Mouse (Mus musculus): ENCODE results near the gene Sh3bgrl3.

- TF ChIP-seq MYB (IDR thresholded peaks at IDR 0.05; ENCODE audit: low read depth, low read length) (no peak), EP300 (IDR thresholded peaks at IDR 0.05; ENCODE audit: low read depth in 1 of 2, low read length in 2 of 2) (no peak), RAD21 (IDR thresholded peaks at IDR 0.05; ENCODE audit: low read depth, low read length) (no peak), POLR2A (IDR thresholded peaks at IDR 0.05; ENCODE audit: control insufficient read depth in 1 of 2, insufficient read depth in 1 of 2, low read depth in 1 of 2, low read length in 2 of 2, poor library complexity in 1 of 2) (peak in 1 of 2 experiments; percentile 75; a peak in 2 of 4 replicates), CTCF (IDR thresholded peaks at IDR 0.05 in 2 of 3, conservative IDR thresholded peaks at IDR 0.05 in 1 of 3; ENCODE audit: control insufficient read depth in 1 of 3, insufficient read depth in 1 of 3, low read depth in 2 of 3, low read length in 3 of 3, poor library complexity in 1 of 3, severe bottlenecking in 1 of 3) (no peak), SMC3 (IDR thresholded peaks at IDR 0.05; ENCODE audit: low read depth, low read length) (no peak), KAT2A (conservative IDR thresholded peaks at IDR 0.05; ENCODE audit: low read depth, low read length) (no peak), MEF2A (IDR thresholded peaks at IDR 0.05; ENCODE audit: extremely low read depth, insufficient replicate concordance, low read depth, low read length, poor library complexity, severe bottlenecking) (no peak), POLR2AphosphoS2 (IDR thresholded peaks at IDR 0.05; ENCODE audit: low read length) (no peak), CHD1 (IDR thresholded peaks at IDR 0.05; ENCODE audit: low read depth, low read length) (no peak), GATA1 (IDR thresholded peaks at IDR 0.05; ENCODE audit: low read depth, low read length) (no peak), HCFC1 (IDR thresholded peaks at IDR 0.05; ENCODE audit: low read depth, low read length) (no peak), ZC3H11A (IDR thresholded peaks at IDR 0.05; ENCODE audit: low read depth, low read length) (no peak), MAX (IDR thresholded peaks at IDR 0.05; ENCODE audit: low read length) (peak; percentile 94)
Measured at GRCm38 (mm10) chr4:134081730-134082386, 46.7 kb downstream of the Sh3bgrl3 start.

Measured in MEL (cell line).